Mouse (Mus musculus) embryo, embryonic 10 days (tissue): ENCODE measurements at regions not wholly inside any gene's neighbourhood (a gene's known extent, or its start where the extent isn't known, plus 50 kb on each side); places are given as distances from the start of the nearest gene placed in this dataset.

Experiments used
- DNase-seq: peaks from one replicate; pipeline ENCODE4 v3.0.0-alpha.2; 2015; ENCODE audit warnings: low spot score

DNA sequence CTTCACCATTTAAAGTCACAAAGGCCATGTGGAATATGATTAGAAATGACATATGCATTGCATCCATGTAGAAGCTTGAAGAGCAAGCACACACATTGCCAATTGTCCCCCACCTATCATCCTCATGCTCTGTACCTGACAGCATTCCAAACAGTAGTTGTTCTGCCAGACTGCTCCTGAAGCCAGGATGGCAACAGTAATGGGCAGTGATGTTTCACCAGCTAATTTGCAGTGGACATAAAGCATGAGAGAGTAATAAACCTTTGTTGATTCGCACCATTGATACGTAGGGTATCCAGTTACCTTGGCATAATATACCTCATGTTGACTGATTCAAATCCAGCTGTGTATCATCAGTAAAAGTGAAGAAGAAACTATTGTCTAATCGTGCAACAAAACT, 606.5 kb upstream of the Celf2 start:
- DNase-seq: no peak

DNA sequence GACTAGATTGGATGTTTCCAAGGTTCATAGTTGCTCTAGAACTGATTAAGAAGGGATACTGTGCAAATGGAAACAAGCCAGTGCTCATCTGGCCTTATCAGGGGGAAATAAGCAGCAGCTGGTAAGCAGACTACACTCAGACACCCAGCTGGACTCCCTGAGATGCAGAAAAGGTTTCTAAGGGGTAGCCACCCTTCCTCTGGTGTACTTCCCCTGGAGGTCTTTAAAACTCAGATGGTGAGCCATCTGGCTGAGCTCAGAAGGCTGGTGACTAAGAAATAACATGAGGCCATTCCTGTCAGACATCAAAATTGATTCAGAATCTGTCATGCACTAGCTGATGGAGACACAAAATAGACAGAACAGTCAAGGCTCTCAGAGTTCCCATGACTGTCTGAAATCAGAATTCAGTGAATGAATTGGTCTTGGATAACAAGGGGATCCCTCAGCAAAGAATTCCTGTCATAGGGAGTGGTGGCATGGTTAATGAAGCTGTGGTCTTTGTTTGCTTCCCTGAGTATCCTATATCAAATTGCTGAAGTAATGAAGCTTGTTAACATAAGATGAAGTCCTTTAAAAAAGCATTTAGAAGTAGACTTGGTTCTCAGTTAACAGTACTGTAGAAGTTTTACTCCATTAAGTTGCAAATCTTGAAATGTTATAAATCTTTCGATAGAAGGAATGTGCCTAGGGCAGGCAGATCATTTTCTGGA, 603.2 kb upstream of the Celf2 start:
- DNase-seq: peak; percentile 5

DNA sequence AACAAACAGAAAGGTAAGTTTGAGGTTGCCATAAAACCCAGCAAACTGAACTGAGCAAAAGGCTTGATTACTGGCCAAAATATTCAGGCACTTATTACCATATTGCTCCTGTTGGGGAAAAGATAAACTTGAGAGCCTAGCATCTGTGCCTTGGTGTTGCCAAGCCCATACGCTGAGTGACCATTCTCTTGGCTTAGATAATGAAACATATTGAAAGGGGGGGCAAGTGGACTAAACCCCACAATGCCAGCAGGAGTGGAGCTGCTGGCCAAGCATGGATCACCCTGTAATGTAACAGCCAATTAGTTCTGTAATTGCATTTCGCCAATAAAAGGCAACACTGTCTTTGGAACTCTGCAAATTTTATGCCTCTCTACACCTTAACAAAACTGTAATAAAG, 584.8 kb upstream of the Celf2 start:
- DNase-seq: no peak

DNA sequence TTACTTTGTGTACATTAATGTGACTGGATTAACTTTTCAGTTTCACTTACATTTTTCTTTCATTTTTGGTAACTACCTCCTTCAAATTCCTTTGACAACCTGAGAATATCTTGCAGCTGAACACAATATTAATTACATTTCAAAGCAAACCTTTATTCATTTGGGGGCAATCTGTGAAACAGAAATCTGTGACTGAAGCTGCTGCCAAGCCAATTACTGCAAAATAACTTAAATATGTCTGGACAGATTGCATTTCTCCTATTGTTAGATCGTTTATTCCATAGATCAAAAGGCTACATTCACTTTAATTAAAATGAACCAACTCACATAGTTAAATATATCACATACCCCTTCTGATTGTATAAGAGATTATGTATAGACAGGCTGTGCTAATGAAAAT, 558.5 kb upstream of the Celf2 start:
- no peak for DNase-seq

DNA sequence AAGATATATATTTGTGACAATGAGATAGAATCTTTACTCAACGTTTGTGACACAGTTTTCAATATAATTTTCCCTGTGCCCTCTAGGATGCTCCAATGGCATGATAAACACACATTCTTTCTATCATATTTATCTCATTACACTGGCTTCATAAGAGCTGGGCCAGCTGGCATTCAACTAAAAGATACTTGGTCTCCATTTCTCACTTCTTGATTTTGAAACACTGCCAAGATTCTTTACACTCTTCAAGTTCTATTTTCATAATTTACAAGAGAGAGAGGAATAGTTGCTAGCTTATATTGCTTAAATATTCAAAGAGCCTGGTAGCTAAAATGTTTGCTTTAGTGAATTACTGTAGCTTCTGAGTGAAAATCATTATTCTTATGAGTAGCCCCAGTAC, 552.3 kb upstream of the Celf2 start:
- no peak for DNase-seq

DNA sequence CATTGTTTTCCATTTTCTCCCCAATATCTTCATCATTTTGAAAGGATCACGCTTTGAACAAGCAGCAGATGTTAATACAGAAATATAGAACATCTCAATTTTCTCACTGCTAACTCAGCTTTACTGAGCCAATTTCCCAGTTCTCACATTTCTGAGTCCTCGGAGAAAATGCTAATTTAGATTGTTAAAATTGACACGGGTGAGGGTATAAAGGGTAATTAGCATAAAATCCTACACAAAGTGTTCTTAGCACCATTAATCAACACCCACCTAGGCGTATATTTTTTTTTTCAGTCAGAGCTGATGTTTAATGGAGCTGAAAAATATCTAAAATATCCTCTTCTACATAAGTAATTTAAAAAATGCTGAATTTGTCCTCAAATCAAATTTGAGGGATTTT, 519.8 kb upstream of the Celf2 start:
- no peak for DNase-seq

DNA sequence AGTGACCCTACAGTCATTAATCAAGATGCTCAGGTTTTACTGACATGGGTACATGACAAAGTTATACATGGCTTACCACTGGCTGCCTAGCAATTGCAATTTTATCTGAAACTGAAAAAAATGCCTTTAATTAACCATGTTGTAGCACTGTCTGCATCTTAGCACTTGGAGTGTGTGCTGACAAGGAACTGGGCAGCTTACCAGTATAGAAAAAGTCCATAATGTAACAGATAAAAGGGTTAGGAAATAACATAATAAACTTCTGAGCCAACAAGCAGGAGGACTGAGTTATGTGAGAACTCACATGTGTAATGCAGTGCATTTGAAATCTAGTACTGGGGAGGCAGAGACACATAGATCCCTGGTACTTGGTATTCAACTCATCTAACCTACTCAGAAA, 518.2 kb upstream of the Celf2 start:
- DNase-seq: no peak

DNA sequence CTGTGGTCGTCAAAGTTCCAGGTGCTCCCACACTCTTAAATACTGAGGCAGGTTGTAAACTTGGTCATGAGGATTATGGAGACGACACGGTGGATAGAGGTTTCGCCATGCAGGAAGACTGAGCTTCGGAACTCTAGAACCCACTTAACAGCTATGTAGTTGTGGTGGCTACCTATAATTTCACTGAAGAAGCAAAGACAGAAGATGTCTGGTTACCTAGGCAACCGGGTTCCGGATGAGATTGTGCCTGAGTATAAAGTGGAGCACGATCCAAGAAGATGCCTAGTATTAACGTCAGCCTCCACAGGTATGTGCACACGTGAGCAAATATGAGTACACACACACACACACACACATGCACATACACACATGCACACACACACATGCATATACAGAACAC, 517.3 kb upstream of the Celf2 start:
- no peak for DNase-seq

DNA sequence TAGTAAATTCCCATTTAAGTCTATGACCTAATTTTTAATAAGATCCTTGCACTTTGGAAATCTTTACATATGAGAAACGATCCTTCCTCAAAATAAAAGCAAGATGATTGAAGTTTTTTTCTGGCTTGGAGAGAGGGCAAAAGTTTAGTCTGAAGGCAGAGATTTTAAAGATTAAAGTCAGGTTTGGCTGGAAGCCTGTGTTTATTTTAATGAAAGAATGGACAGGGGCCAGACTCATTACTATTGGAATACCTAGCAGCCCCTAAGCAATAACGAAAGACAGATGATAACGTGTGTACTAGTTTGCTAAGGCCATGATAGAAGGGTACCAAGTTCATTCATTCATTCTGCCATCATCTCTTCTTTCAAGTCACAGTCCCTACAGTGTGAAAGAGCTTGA, 513.3 kb upstream of the Celf2 start:
- no peak for DNase-seq

DNA sequence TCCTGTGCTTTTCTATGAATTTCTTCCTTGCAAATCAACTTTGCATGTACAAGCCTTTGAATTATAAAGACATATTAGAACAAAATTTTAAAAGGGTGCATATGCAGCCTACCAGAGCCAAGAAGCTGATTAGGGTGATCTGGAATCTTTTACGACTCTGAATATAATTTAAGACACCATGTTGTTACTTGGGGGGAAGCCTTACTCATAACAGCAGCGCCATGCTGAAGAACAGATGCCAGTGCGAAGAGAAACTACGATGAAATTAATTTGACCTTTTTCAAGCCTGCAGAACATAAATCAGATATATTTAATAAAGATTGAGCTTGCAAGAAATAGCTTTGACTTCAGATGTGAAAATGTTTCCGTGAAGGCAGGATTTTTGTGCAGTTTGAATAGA, 512.7 kb upstream of the Celf2 start:
- no peak for DNase-seq

DNA sequence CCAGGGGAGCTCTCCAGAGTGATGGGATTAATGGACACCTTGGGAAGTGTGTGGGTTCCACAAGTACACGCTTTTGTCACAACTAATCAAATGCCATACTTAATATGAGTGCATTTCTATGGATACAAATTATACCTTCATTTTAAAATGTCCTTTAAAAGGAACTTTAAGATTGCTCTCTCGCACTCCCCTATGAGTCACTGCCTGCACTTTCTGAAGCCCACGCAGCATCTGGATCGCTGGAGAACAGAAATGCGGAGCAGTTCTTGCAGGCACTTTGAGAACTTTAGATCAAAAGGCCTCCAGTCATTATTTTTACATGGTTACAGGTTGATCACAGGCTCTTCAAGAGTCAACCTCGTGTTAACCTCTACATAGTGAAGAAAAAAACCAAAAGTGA, 503.5 kb upstream of the Celf2 start:
- DNase-seq: no peak

DNA sequence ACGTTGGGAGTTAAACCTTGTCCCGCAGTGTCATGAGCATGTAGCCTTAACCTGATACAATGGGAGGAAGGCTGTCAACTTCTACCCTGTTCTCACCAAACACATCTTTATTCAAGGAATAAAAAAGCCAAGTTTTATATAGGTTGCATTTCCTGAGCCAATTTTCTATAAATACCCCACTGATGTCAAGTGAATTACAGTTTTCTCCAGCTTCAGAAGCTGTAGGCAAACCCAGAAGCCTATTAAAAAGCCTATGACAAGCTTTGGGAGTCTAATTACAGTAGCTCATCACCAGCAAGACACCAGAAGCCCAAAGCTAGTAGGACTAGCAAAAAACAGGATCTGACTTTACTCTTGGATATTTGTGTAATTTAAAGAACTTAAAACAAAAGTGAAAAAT, 490.1 kb upstream of the Celf2 start:
- DNase-seq: no peak

DNA sequence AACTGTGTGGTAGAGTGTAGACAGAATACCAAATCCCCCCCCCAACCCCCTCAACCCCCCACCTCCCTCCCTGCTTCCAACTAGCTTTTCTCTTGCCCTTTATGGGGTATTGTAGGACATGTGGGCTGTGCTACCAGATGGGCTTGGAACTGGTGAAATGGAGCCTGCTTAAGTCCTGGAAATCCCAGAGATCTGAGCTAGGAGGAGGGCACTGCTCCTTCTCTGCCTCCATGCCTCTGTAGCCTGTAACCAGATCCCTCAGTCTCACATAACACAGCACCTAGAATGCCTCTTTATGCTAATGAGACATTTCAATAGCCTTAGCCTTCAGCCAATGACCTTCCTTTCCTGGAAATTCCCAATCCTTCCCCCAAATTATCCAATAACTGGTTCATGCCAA, 465.1 kb upstream of the Celf2 start:
- no peak for DNase-seq

DNA sequence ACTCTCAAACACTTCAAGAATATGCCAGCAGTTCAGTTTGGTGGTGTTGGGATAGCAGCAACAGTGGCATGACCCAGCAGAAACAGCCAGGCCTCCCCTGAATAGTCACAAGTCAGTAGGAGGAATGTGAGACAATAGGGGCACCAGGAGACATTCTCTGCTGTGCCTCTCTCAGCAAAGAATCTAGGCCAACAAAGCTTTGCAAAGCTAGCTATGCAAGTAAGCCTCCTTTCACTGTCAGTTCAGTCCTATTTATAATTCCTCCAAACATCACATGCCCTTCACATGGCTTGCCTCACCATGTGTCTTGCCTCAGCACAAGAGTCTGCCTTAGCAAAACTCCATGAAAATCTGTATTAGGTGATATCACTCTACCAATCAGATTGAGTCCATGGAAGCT, 454.1 kb upstream of the Celf2 start:
- DNase-seq: no peak

DNA sequence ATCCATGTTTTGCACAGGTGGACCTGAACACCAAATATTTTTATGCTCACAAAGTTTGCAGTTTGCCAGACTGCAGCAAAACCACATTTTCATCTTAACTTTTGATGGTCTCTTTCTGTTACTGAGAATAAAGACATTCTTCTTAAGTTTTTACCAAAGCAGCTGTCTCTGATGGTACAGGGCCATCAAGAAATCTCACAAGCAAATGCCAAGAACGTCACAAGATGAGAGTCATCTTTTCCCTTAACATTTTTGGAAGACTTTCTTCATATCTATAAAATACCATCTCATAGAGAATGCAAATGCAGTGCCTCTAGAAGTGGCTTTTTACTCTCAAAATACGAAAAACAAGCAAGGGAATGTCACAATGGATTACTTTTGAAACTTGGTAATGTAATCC, 444.8 kb upstream of the Celf2 start:
- no peak for DNase-seq

DNA sequence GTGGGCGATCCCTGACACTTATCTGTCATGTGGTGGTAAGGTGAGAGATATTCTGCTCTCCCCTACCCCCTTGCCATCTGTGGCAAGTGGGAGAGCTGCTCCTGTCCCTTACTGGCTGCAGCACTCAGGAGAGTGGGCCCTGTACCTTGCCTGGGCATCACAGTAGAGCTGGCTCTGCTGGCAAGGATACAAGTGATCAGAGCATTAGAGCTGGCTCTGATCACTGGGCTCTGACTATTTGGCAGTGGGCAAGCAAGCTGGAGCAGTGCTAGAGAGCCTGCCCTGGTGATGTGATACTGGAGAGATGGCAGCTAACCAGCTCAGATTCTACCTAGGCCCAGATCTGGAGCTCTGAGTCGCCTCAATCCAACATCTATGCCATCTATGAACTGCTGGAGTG, 443.5 kb upstream of the Celf2 start:
- DNase-seq: no peak

DNA sequence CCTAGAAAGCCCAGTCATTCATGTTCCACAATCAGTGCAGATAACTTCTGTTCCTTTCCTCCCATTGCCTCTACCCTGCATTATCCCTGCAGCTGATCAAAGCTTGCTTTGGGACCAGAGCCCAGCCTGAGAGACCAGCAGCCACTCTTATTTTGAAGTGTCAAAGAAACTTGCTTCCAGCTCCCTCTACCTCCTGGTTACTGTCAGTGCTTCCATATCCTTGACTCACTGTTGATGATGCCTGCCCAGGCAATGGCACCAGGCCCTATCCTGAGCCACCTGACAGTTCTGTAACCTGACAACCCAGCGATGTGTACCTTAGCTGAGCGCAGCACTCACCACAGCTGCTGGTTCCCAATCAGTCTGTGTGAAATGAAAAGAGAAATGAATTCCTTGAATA, 435.6 kb upstream of the Celf2 start:
- peak; percentile 9 for DNase-seq

DNA sequence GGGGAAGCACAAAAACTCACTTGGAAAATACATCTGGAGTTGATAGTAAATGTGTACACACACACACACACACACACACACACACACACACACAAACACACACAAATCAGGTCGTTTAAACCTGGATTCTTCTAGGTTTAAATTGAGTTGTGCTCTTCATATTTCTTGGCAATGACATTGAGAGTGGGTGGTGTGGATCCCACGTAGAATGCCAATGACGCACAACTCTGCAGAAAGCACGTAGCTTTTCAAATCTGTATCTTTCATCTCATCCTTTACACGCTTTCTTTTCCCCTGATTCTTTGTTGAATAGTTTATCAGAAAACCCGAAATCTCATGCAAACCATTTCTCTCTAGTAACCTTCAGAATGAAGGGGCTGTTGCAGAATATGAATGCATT, 424.3 kb upstream of the Celf2 start:
- DNase-seq: no peak

DNA sequence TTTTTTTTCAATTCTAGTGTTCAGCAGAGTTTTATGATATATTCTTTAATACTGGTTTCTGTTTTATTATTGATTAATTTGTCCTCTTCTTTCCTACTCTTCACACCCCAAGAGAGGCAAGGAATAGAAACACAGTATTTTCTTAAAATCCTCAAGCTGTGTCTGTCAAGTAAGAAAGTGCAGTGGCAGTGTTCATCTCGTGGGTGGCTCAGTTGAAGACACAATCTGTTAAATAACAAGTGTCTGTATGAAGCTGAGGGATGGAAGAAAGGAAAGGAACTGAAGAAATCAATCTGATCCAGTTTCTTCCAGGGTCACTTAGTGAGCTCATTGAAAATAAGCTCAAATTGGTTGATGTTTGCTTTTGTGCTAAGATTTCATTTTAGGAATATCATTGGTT, 396.9 kb upstream of the Celf2 start:
- DNase-seq: no peak

DNA sequence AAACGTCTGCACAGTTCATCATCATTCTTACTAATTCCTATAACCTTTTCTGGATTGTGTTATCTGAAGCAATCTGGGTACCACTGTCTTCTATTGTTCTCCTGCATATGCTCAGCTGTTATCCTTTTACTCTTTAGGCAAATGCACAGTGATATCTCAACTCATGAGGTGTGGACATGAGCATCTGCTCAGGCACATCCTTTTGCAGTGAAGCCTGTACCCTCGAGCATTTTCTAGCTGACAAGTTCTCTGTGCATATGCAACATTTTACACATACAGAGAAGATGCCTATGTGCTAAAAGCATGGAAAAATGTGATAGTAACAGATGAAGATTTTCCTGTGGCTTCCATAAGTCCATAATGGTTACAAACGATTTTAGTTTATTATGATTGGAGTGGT, 384.4 kb upstream of the Celf2 start:
- no peak for DNase-seq
